Mouse (Mus musculus) myocyte (in vitro differentiated cells): Measurements from ENCODE around the gene Kremen1.
A peak's percentile ranks its signal among the peaks of the same experiment; 100 is the strongest.

Experiments
- E2F4 ChIP-seq: IDR thresholded peaks from one replicate; pipeline ENCODE4 v1.6.1; 2011; ENCODE audit warnings: mild to moderate bottlenecking, control low read depth, moderate library complexity; ENCODE audit not compliant: insufficient read depth
- MAX ChIP-seq: IDR thresholded peaks from one replicate; pipeline ENCODE4 v1.6.1; 2011; ENCODE audit warnings: low read depth, mild to moderate bottlenecking, control low read depth
- MYOD1 ChIP-seq, 3 experiments: IDR thresholded peaks; one replicate each; pipeline ENCODE4 v1.6.1; 2011; ENCODE audit warnings: control low read depth in 2 of 3, low read depth in 2 of 3, mild to moderate bottlenecking in 2 of 3, moderate library complexity in 1 of 3; ENCODE audit not compliant: insufficient read length in 2 of 3, control insufficient read depth in 1 of 3
- MYOG ChIP-seq, 3 experiments: IDR thresholded peaks; one replicate each; pipeline ENCODE4 v1.6.1; 2011; ENCODE audit warnings: control low read depth in 2 of 3, low read depth in 2 of 3, mild to moderate bottlenecking in 2 of 3; ENCODE audit not compliant: insufficient read length in 2 of 3, control insufficient read depth in 1 of 3, insufficient read depth in 1 of 3
- POLR2A ChIP-seq: IDR thresholded peaks from one replicate; pipeline ENCODE4 v1.6.1; 2011; ENCODE audit warnings: low read depth, mild to moderate bottlenecking, control low read depth, moderate library complexity; ENCODE audit not compliant: insufficient read length
- POLR2AphosphoS2 ChIP-seq: IDR thresholded peaks from one replicate; pipeline ENCODE4 v1.6.1; 2011; ENCODE audit warnings: low read depth, control low read depth; ENCODE audit not compliant: insufficient read length
- REST ChIP-seq: IDR thresholded peaks from one replicate; pipeline ENCODE4 v1.6.1; 2011; ENCODE audit warnings: mild to moderate bottlenecking, control low read depth, moderate library complexity; ENCODE audit not compliant: insufficient read depth, insufficient read length
- SRF ChIP-seq: IDR thresholded peaks from one replicate; pipeline ENCODE4 v1.6.1; 2011; ENCODE audit warnings: low read depth; ENCODE audit not compliant: control insufficient read depth, insufficient read length
- TCF12 ChIP-seq: IDR thresholded peaks from one replicate; pipeline ENCODE4 v1.6.1; 2011; ENCODE audit warnings: mild to moderate bottlenecking, control low read depth; ENCODE audit not compliant: poor library complexity, insufficient read depth, severe bottlenecking
- USF1 ChIP-seq: IDR thresholded peaks from one replicate; pipeline ENCODE4 v1.6.1; 2011; ENCODE audit warnings: low read depth, mild to moderate bottlenecking, control low read depth, moderate library complexity

DNA sequence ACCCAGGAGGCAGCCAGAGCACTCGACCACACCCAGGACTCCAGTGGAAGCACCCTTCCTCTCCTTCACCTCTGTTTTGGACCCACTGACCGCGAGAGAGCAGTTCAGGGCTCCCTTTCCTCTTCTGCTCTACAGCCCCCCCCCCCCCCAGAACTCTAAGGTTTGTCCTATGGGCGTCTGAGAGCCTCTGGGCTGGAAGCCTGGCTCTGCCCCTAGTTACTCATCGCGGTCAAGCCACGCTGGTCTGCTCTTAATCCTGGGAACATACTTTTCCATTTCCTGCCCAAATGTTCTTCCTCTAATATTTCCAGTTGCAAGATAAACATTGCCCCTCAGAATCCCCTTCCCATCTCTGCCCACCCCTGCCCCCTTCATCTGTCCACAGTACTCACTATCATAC is 15.9 kb downstream of the Kremen1 start:
- TF ChIP-seq TCF12 (no peak), REST (no peak), POLR2AphosphoS2 (peak; percentile 36), POLR2A (peak; percentile 16), MYOD1 (IDR thresholded peaks at IDR 0.05; ENCODE audit: control insufficient read depth in 1 of 3, insufficient read length in 2 of 3, low read depth in 2 of 3) (no peak), E2F4 (no peak), USF1 (no peak), MAX (no peak), MYOG (IDR thresholded peaks at IDR 0.05; ENCODE audit: control insufficient read depth in 1 of 3, insufficient read depth in 1 of 3, insufficient read length in 2 of 3, low read depth in 2 of 3) (no peak), SRF (no peak)
